ENCODE assay signal across 26 mouse cellular contexts in the genomic region with DNA sequence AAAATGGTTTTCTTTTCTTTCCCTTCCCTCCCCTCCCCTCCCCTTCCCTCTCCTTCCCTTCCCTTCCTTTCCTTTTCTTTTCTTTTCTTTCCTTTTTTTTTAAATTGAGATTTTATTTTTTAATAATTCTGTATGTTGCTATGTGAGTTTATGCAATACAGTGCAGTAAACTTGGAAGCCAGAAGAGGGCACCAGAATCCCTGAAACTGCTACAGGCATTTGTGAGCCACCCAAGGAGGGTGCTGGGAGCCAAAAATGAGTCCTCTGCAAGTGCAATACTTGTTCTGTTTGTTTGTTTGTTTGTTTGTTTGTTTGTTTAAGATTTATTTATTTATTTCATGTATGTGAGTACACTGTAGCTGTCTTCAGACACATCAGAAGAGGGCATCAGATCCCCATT. TPM values are rescaled to one million over a fixed set of nuclear protein-coding genes. Genes with fewer than 3 reads are reported as not detected.
A peak's percentile ranks its signal among the peaks of the same experiment; 100 is the strongest.
DNase-seq lines count a peak whose midpoint lies in the region; ATAC-seq and TF ChIP-seq lines count a peak whose summit lies in the region.
"Had no signal": no experiment of that assay in that cellular context is flagged by ENCODE, and none has a peak within 500 bp of the region (broad histone marks: within the 10 kb centered on the region; RNA-seq: fewer than 3 reads in every experiment).

No protein-coding gene starts in this region.

- H3K36me3 ChIP-seq in kidney, adult 2 months (ENCODE audit: control insufficient read depth, insufficient read depth, low read length) = no peaks in the 10 kb centered on the region
- H3K36me3 ChIP-seq: embryonic facial prominence, embryonic 15.5 days; forebrain, embryonic 15.5 days; heart, embryonic 12.5 days; hindbrain, embryonic 12.5 days; lung, embryonic 15.5 days; neural tube, embryonic 15.5 days had no signal

- H3K4me1 ChIP-seq in kidney, adult 2 months (ENCODE audit: control insufficient read depth, insufficient read depth, low read length) = no peaks in the 10 kb centered on the region
- H3K4me1 ChIP-seq: embryonic facial prominence, embryonic 15.5 days; forebrain, embryonic 15.5 days; lung, embryonic 15.5 days had no signal

- ATAC-seq in monocyte, adult 5-6 weeks (replicated peaks; ENCODE audit: insufficient number of reproducible peaks, low FRiP score, low TSS enrichment, poor library complexity, severe bottlenecking) = no peak
- ATAC-seq: forebrain, embryonic 15.5 days; midbrain, embryonic 16.5 days had no signal

- DNase-seq in layer of hippocampus, adult 2 months (ENCODE audit: low spot score in 2 of 2) = no peak
- no peak for DNase-seq in layer of hippocampus, postnatal 36 days
- DNase-seq in 3T3-L1 (ENCODE audit: low read depth, low spot score) (peak; percentile 35), A20 (ENCODE audit: low read depth, low spot score) (peak; percentile 27), NIH3T3 (ENCODE audit: low read depth) (peak; percentile 28)
- no peak for DNase-seq in kidney, adult 2 months
- DNase-seq: cerebellum, adult 11 months; cerebellum, adult 9-11 months; gastrocnemius, postnatal 10 days; heart, adult 11 months; heart, postnatal 10 days; kidney, postnatal 36 days; thymus, adult 2 months; thymus, postnatal 4 days had no signal

- peak; percentile 46 for TF ChIP-seq CTCF in layer of hippocampus, adult 2 months (conservative IDR thresholded peaks at IDR 0.05)
- TF ChIP-seq CTCF in kidney, adult 2 months (conservative IDR thresholded peaks at IDR 0.05; ENCODE audit: insufficient read depth, insufficient read length, low read depth, low read length) = no peak

- TF ChIP-seq POLR2A in kidney, adult 2 months (IDR thresholded peaks at IDR 0.05; ENCODE audit: low read depth, low read length) = no peak

- H3K4me3 ChIP-seq in layer of hippocampus, adult 2 months = no peak overlapping the region
- H3K4me3 ChIP-seq in kidney, adult 2 months (ENCODE audit: insufficient read depth, low read depth, low read length) = no peak overlapping the region
- H3K4me3 ChIP-seq: embryonic facial prominence, embryonic 15.5 days; forebrain, embryonic 15.5 days; heart, embryonic 12.5 days; hindbrain, embryonic 12.5 days; lung, embryonic 15.5 days; neural tube, embryonic 15.5 days had no signal

- no peak overlapping the region for H3K27ac ChIP-seq in layer of hippocampus, adult 2 months
- no peak overlapping the region for H3K27ac ChIP-seq in kidney, adult 2 months (ENCODE audit: insufficient read depth, low read depth, low read length)
- H3K27ac ChIP-seq: embryonic facial prominence, embryonic 15.5 days; forebrain, embryonic 15.5 days; hindbrain, embryonic 12.5 days; lung, embryonic 15.5 days; macrophage; neural tube, embryonic 15.5 days had no signal

- no peaks in the 10 kb centered on the region for H3K27me3 ChIP-seq in kidney, adult 2 months (replicated peaks; ENCODE audit: control insufficient read depth, insufficient read depth, low read length)
- H3K27me3 ChIP-seq: forebrain, embryonic 15.5 days; hindbrain, embryonic 12.5 days; neural tube, embryonic 15.5 days had no signal

RNA-seq across cellular contexts. Expression of gene Slc52a3, which starts 25.7 kb away (rescaled TPM):
- total RNA-seq in layer of hippocampus, adult 2 months (2021) = 1 to 10 TPM; 2.8 to 2.9 TPM
- total RNA-seq in layer of hippocampus, postnatal 36 days (2021) = 1 to 10 TPM; 2.8 to 3.0 TPM
- polyA plus RNA-seq in kidney, adult 2 months (2012; rRNA removed) = 17.4 and 23.6 TPM in 2 replicates
- total RNA-seq in monocyte, adult 5-6 weeks (2017) = 3.0 to 4.9 TPM (median 3.5 TPM) in 3 replicates
- polyA plus RNA-seq: macrophage had no signal

RNA-seq across cellular contexts. Expression of gene Fam110a, which starts 42.0 kb away (rescaled TPM):
- total RNA-seq in layer of hippocampus, adult 2 months (2021) = 1 to 10 TPM; 7.8 to 8.0 TPM
- total RNA-seq in layer of hippocampus, postnatal 36 days (2021) = 1 to 10 TPM; 7.2 to 7.4 TPM
- 14.2 and 16.2 TPM in 2 replicates for polyA plus RNA-seq in kidney, adult 2 months (2012; rRNA removed)
- total RNA-seq in monocyte, adult 5-6 weeks (2017) = 0.64 to 5.5 TPM (median 3.1 TPM) in 3 replicates

RNA-seq across cellular contexts. Expression of gene Scrt2, which starts 59.3 kb away (rescaled TPM):
- total RNA-seq in layer of hippocampus, adult 2 months (2021) = 10 to 100 TPM; 24.4 to 25.4 TPM
- 10 to 100 TPM; 25.1 to 27.1 TPM for total RNA-seq in layer of hippocampus, postnatal 36 days (2021)
- polyA plus RNA-seq in kidney, adult 2 months (2012; rRNA removed) = not detected in 2 replicates
- total RNA-seq in monocyte, adult 5-6 weeks (2017) = not detected in 3 replicates
- total RNA-seq: common myeloid progenitor, adult 5-6 weeks; gastrocnemius, postnatal 10 days; heart, postnatal 10 days; liver, adult 2 months had no signal
- polyA plus RNA-seq: kidney, embryonic 14.5 days; liver, adult 2 months; lung, embryonic 15.5 days; macrophage had no signal

Comparison
In these comparisons a context has a peak if more than half of its experiments do, and no peak if none do; other contexts are left out.
1. DNase-seq: peak in 3T3-L1 (single experiment), A20 (single experiment) and NIH3T3 (single experiment); none in layer of hippocampus, adult 2 months (0 of 2), layer of hippocampus, postnatal 36 days (0 of 2) and kidney, adult 2 months (single experiment).
2. RNA of gene Scrt2, which starts 59.3 kb away (total RNA-seq): 25.1 to 27.1 TPM in layer of hippocampus, postnatal 36 days and 24.4 to 25.4 TPM in layer of hippocampus, adult 2 months; not detected in monocyte, adult 5-6 weeks; every median in the first group is over 10 times any median in the second.